Mouse (Mus musculus): Measurements from ENCODE around the gene Ogg1.

GRCm38 (mm10) chr6:113289346-113289745, 37.4 kb upstream of the Ogg1 start:
- TF ChIP-seq CTCF (IDR thresholded peaks at IDR 0.05; ENCODE audit: low read depth) = no peak
- no peak for TF ChIP-seq EP300 (IDR thresholded peaks at IDR 0.05; ENCODE audit: low read depth)
